Mouse (Mus musculus) thymus, postnatal 0 days (tissue): ENCODE measurements around the gene Rab3a. TPM values are rescaled to one million over a fixed set of nuclear protein-coding genes. Genes with fewer than 3 reads are reported as not detected.

Experiments used
- DNase-seq: peaks from one replicate; pipeline ENCODE4 v3.0.0-alpha.2; 2015; ENCODE audit warnings: low spot score
- polyA plus RNA-seq: library from polyadenylated mRNA; unstranded; fragments of >200 nt; fragmentation: Nextera tagmentation; extraction: Ambion mirVana; gene quantifications from 2 replicates; pipeline ENCODE4 v1.2.1, GENCODE M21; 2015

Rab3a gene
- polyA plus RNA-seq, 1 experiment from 2014 or later = 7.0 TPM

DNA sequence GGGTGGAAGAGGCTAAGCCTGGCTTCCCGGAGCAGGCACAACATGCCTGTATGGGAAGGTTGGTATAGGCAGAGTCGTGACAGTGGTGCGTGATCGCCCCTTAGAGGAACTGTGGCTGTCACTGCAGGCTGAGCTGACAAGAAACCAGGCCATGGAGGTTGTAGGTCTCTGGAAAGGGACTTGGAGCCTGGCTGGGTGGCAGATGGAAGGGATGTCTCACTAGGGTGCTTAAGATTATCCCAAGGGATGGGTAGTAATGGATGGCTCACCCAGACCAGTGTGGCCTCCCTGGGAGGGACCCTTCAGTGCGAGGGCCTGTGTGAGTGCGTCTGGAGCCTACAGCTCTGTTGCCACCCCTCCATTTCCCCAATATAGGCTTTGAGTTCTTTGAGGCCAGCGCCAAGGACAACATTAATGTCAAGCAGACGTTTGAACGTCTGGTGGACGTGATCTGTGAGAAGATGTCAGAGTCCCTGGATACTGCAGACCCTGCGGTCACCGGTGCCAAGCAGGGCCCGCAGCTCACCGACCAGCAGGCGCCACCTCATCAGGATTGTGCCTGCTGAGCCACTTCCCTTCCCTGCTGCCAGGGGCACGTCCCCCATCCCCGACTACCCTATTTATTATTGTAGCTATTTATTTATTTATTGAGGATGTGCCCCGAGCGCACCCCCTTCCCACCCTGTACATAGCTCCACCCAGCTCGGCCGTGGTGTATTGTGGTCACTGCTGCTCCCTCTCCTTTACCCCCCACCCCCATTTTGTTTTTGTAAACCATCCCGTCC, 3.2 kb downstream of the Rab3a start:
- DNase-seq = no peak

GRCm38 (mm10) chr8:70758308-70758615, 3.8 kb downstream of the Rab3a start:
- DNase-seq = no peak

GRCm38 (mm10) chr8:70758616-70759561, 4.4 kb downstream of the Rab3a start:
- DNase-seq = no peak

DNA sequence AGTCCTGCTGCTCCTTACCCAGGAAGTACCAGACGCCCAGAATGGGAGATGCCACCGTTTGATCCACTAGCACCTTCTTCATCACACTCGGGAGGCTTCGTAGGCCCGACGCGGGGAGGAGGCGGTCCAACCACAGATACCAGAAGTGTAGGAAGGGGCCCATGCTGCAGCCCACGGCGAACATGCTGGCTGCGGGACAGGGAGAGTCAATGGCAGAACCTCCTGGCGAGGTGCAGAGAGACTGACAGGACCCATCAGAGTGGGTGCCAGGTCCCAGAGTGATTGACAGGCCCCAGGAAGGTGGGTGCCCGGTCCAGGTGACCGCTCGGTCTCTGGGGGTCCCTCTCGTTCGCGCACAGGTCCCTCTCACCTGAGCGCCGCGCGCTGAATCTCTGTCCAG, 5.9 kb downstream of the Rab3a start:
- peak; percentile 34 for DNase-seq

- peak; percentile 98 for DNase-seq
These were observed 6.4 kb downstream of the Rab3a start, which contains the start of gene Mpv17l2 for GRCm38 (mm10) chr8:70760775-70761406. Gene Mpv17l2, minus strand, starts transcription at chr8:70760946.

DNA sequence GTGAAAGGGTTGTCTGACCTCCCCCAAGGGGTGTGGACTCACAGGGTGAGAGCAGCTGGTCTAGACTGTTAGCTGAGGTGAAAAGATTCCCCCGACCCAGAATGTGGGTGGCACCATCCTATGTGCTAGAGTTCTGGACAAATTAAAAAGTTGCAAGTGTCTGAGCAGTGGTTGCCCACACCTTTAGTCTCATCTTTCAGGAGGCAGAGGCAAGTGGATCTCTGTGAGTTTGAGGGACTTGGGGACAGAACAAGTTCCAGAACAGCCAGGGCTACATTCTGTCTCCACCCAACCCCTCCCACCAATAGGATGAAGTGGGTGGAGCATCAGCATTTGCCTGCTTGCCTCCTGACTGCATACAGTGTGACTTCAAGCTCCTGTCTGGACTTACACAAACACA, 7.6 kb downstream of the Rab3a start:
- DNase-seq = no peak

- peak; percentile 72 for DNase-seq
These were observed 8.9 kb downstream of the Rab3a start for GRCm38 (mm10) chr8:70763354-70763753.

DNA sequence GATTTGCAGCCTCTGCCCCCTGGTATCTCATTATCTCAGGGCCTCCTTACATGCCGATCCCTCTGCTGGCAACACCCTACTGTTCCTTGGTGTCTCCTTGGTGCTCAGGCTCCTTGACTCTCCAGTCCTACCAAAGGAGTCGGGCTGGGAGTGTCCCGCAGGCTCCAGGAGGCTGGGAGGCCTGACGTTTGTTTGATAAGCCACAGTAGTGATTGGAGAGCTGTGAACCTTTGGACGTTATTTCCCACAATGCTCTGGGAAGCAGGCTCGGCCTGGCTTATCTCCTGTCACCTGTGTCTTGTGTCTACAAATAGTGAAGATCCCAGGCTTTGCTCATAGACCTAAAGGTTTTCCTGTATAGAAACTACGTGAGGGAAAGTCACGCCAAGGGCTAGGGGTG, 9.5 kb downstream of the Rab3a start:
- no peak for DNase-seq

DNA sequence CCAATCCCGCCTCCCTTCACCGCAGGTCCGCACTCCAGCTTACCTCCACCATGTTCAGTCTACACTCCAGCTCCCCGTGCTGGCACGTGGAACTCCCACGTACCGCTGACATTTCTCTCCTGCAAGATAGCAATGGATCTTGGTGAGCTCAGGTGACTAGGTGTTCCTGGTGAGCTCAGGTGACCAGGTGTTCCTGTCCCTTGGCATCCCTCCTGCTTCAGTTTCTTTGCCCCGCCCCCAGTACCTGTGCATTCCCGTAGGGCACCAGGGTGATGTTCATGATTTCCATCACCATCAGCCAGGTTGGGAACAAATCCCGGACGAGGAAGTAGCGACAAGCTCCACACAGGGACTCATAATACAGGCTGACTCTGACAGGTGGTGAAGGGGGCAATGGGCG, 10.2 kb downstream of the Rab3a start:
- no peak for DNase-seq

DNA sequence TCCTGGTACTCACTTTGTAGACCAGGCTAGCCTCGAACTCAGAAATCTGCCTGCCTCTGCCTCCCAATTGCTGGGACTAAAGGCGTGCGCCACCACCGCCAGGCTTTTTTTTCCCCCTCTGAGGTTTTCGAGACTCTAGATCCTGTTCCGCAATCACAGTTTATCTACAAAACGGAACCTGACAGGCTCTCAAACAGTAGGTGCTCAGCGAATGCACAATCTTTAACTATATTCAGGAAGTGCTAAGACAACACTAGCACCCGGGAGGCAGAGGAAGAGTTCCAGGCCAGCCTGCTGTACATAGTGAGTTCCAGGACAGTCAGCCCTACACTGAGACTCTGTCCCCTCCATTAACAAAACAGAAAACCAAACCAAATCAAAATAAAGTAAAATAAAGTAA, 10.8 kb downstream of the Rab3a start:
- DNase-seq = no peak

DNA sequence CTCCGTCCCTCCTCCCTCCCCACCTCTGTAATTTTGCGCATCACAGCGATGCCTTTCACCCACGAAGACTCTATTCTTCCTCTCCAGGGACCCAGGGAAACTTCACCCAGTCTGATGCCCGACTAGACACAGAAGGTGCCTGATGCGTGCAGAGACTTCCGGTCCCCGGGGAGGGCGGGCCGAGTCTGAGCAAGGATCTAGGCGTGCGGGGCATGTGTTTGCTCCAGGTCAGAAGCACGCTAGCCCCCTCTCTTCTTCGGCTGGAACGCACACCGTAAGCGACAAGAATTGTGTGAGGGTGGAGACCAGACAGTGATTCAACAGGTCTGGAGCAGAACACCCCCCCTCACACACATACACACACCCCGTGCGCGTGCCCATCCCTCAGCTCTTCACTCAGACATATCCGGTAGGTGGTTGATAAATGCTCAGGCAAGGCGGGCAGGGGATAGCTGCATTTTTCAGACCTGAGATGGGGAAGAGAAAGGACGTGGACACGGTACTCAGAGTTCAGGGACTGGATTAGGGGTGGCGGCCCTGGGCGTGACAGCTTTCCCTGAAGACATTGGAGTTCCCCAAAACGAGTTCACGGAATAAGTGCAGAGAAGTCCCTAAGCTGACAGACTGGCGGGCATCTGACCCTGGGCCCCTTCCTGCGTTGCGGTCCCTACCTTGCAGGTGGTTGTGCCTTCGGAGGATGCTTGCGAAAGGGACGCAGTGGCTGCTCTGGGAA, 11.5 kb downstream of the Rab3a start:
- peak; percentile 63 for DNase-seq

DNA sequence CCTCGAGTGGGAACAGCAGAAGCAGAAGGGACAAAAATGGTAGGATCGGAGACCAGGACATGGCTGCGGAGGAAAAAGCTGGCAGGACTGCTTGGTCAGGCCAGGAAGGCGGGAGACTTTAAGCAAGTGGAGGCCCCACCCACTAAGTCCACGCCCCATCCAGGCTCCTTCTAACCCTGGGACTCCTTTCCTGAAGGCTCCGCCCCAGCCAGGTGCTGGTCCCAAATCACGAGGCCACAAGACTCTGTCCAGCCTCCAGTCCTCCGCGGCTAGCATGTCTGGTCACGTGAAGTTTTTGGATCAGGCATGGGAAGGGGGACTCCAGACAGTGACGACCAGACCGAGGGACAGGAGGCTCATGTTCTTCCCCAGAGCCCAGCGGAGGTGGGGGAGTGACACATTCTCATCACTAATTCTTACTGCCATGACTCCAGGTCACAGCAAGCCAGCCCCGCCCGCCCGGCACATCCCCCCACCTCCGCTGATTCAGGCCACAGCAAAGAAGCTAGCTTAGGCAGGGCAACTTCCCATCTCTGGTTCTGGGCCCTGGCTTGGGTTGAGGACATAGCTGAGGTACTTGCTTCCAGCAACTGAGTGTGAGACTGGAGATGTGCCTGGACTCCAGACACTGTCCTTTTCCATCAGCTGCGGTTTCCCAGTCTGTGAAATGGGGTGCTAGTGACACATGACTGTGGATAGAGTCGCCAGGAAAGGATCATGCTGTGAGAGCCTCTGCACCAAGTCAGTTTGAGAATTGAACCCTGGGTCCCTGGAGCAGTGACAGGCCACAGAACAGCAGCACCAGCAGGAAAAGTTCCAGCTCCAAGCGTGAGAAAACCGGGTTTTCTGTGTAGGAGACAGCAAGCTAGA, 12.3 kb downstream of the Rab3a start:
- no peak for DNase-seq

DNA sequence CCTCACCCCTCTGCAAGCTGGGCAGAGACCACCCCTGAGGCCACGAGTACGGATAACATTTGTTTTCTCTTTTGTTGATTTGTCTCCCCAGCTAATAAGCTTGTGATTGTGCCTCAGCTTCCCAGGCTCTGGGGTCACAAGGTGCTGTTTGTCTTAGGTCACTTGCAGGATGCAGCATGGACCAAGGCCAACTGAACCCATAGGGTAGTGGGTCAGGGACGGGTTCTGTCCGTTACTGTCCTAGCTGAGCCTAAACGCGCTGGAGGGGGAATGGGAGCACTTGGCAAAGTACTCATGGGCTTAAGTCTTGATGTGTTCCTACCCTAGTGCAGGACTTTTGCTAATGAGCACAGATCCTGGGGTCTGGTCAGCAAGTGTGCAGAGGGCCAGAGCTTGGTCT, 13.0 kb downstream of the Rab3a start:
- no peak for DNase-seq

- no peak for DNase-seq
These were observed 13.8 kb downstream of the Rab3a start for GRCm38 (mm10) chr8:70768231-70768776.

DNA sequence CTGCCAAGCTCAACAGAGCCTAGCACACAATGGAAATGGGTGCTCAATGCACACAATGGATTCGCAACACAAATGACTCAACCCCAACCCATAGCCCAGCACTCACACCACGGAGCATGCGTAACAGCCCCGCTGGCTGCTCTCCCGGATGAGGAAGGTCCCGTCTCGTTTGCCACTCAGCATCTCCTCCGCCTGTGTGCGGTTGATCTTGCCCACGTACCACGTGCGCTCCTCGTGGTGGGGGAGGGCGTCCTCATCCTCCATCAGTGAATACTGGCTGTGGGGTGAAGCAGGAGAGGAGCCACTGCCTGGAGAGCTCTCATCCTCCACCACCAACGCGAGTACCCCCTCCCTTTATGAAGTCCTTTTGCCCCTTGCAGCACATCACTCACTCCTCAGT, 14.5 kb downstream of the Rab3a start:
- no peak for DNase-seq

DNA sequence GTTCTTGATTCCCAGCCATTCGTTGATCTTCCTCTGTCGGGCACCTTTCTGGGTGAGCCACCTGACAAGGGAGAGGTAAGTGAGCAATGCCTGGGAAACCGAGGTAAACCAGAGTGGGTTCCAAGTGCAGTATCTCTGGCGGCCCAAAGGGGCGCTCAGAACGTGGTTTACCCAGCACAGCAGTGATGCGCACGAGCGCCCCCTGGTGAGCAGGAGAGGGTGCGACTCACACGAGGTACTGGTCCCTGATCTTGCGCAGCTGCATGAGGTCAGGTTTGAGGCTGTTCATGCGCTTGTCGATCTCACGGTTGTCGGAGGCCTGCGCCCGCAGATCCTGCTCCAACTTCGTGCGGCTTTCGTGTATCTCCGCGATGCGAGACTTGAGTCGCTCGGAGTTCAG, 14.9 kb downstream of the Rab3a start:
- DNase-seq = peak; percentile 97

GRCm38 (mm10) chr8:70769858-70770257, 15.4 kb downstream of the Rab3a start:
- DNase-seq = no peak

GRCm38 (mm10) chr8:70770748-70771147, 16.3 kb downstream of the Rab3a start:
- no peak for DNase-seq

GRCm38 (mm10) chr8:70771217-70771616, 16.7 kb downstream of the Rab3a start:
- DNase-seq = no peak

DNA sequence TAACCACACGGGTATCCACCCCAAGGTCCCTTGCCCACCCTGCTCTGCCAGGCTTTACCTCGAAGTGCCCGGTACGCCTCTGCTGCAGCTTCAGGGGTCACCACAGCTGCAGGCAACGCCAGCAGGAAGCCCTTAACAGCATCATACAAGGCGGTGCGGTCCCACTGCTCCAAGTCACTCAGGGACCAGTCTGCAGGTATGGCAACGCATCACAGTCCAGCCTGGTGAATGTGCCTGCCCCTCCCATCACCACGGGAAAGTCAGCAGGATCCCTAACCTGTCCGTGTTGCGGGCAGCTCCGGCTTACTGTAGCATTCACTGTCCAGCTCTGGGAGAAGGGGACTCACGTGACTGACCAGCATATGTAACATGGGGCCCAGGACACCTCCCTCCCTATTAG, 17.6 kb downstream of the Rab3a start:
- DNase-seq = no peak
